Mouse (Mus musculus) heart, postnatal 0 days (tissue): ENCODE results near the gene Cmtm2b. TPM values are rescaled to one million over a fixed set of nuclear protein-coding genes. Genes with fewer than 3 reads are reported as not detected.

Experiments
- ATAC-seq: fragments of 200-750 bp; cut with Nextera tagmentation; 2 replicates; pipeline ENCODE4 v1.8.0; 2017; ENCODE audit warnings: low read depth, moderate number of reproducible peaks, moderate library complexity; ENCODE audit not compliant: insufficient read depth
- DNase-seq: peaks from one replicate; pipeline ENCODE4 v3.0.0-alpha.2; 2016; ENCODE audit warnings: low spot score
- H3K27ac ChIP-seq: fragments of 300-500 bp; sonication (generic); 2 replicates; pipeline ENCODE4 v1.5.1; 2014; ENCODE audit warnings: low read depth, mild to moderate bottlenecking
- H3K27me3 ChIP-seq: fragments of 300-500 bp; sonication (generic); 2 replicates; pipeline ENCODE4 v1.6.1; 2014; ENCODE audit warnings: low read length, mixed read lengths; ENCODE audit not compliant: control insufficient read depth, insufficient read depth
- H3K36me3 ChIP-seq: fragments of 300-500 bp; sonication (generic); replicated peaks from 2 replicates; pipeline ENCODE4 v1.6.1; 2014; ENCODE audit warnings: low read length, mixed read lengths; ENCODE audit not compliant: control insufficient read depth, insufficient read depth
- H3K4me1 ChIP-seq: fragments of 300-500 bp; sonication (generic); 2 replicates; pipeline ENCODE4 v1.6.1; 2014; ENCODE audit warnings: antibody characterized with exemption; ENCODE audit not compliant: control insufficient read depth, insufficient read depth
- H3K4me2 ChIP-seq: fragments of 300-500 bp; sonication (generic); 2 replicates; pipeline ENCODE4 v1.6.1; 2014; ENCODE audit warnings: low read depth, mild to moderate bottlenecking, low read length, moderate library complexity
- H3K4me3 ChIP-seq: fragments of 300-500 bp; sonication (generic); 2 replicates; pipeline ENCODE4 v1.5.1; 2014; ENCODE audit warnings: low read depth, low read length
- H3K9ac ChIP-seq: fragments of 300-500 bp; sonication (generic); replicated peaks from 2 replicates; pipeline ENCODE4 v1.6.1; 2014; ENCODE audit warnings: low read depth, low read length, mixed read lengths
- H3K9me3 ChIP-seq: fragments of 300-500 bp; sonication (generic); replicated peaks from 2 replicates; pipeline ENCODE4 v1.6.1; 2016; ENCODE audit warnings: low read length; ENCODE audit not compliant: control insufficient read depth
- CTCF ChIP-seq: IDR thresholded peaks from 2 replicates; pipeline ENCODE4 v1.5.1; 2016; ENCODE audit warnings: antibody characterized with exemption, control low read depth, low read depth
- EP300 ChIP-seq: IDR thresholded peaks from 2 replicates; pipeline ENCODE4 v1.6.1; 2016; ENCODE audit warnings: antibody characterized with exemption, low read depth
- WGBS: fragments of 180-500 bp; shearing (Covaris S2); extraction: QIAGEN DNeasy Blood & Tissue Kit; methylation state at CpG from one replicate; pipeline ENCODE4 v1.1.7; 2014; 5-methylcytosine and 5-hydroxymethylcytosine counted together
- polyA plus RNA-seq: library from polyadenylated mRNA; unstranded; fragments of >200 nt; fragmentation: Nextera tagmentation; extraction: Ambion mirVana; gene quantifications from 2 replicates; pipeline ENCODE4 v1.2.1, GENCODE M21; 2015
- total RNA-seq: library from RNA; depleted of rRNA; stranded (reverse); fragments of >200 nt; gene quantifications from 2 replicates; pipeline ENCODE4 v1.2.3, GENCODE M21; 2014; ENCODE audit warnings: low replicate concordance

Cmtm2b gene
- total and polyA plus RNA-seq, 2 experiments from 2014 or later: not detected

- WGBS: 1% methylated on average over 24 of the region's 24 CpGs
- DNase-seq: peak; percentile 88
Measured at GRCm38 (mm10) chr8:104341106-104341561, 19.1 kb downstream of the Cmtm2b start.

GRCm38 (mm10) chr8:104341678-104342077, 19.6 kb downstream of the Cmtm2b start:
- 51% methylated on average over 6 of the region's 6 CpGs for WGBS
- DNase-seq (no peak), ATAC-seq (no peak)
- H3K9me3 ChIP-seq: no peaks in the 10 kb centered on the region
- H3K27ac ChIP-seq: peak overlapping the region; percentile 67
- peaks cover 10% of the 10 kb centered on the region for H3K36me3 ChIP-seq
- peak overlapping the region; percentile 85 for H3K4me2 ChIP-seq
- H3K27me3 ChIP-seq: no peaks in the 10 kb centered on the region
- H3K4me3 ChIP-seq: peak overlapping the region; percentile 63
- H3K9ac ChIP-seq: no peak overlapping the region
- peaks cover 3% of the 10 kb centered on the region; the same call in 1 of the 2 replicates for H3K4me1 ChIP-seq
- TF ChIP-seq CTCF (no peak), EP300 (no peak)

More at GRCm38 (mm10) chr8:104341106-104341561, 19.1 kb downstream of the Cmtm2b start:
- H3K9ac ChIP-seq: peak overlapping the region; percentile 73
- H3K9me3 ChIP-seq: no peaks in the 10 kb centered on the region
- H3K36me3 ChIP-seq: peaks cover 5% of the 10 kb centered on the region
- H3K27ac ChIP-seq: peak overlapping the region; percentile 90
- peak overlapping the region; percentile 85 for H3K4me2 ChIP-seq
- no peaks in the 10 kb centered on the region for H3K27me3 ChIP-seq
- TF ChIP-seq EP300 (no peak), CTCF (0 out of 2 replicates have a peak, but pooled peaks have one; percentile 1)
- ATAC-seq: peak; percentile 77
- no peaks in the 10 kb centered on the region; the same call in 1 of the 2 replicates for H3K4me1 ChIP-seq
- H3K4me3 ChIP-seq: peak overlapping the region; percentile 63

GRCm38 (mm10) chr8:104342426-104342825, 20.4 kb downstream of the Cmtm2b start:
- no peaks in the 10 kb centered on the region for H3K27me3 ChIP-seq
- H3K36me3 ChIP-seq: peaks cover 16% of the 10 kb centered on the region
- H3K27ac ChIP-seq: peak overlapping the region; percentile 67; the same call in 1 of the 2 replicates
- no peak for DNase-seq
- H3K9me3 ChIP-seq: no peaks in the 10 kb centered on the region
- no peak overlapping the region for H3K4me2 ChIP-seq
- 49% methylated on average over 5 of the region's 5 CpGs for WGBS
- H3K4me1 ChIP-seq: peaks cover 6% of the 10 kb centered on the region; the same call in 1 of the 2 replicates
- no peak for ATAC-seq
- no peak for TF ChIP-seq EP300
- TF ChIP-seq CTCF: no peak
- no peak overlapping the region for H3K4me3 ChIP-seq
- H3K9ac ChIP-seq: no peak overlapping the region

GRCm38 (mm10) chr8:104343957-104344356, 21.9 kb downstream of the Cmtm2b start:
- Histone ChIP-seq H3K9me3 (no peaks in the 10 kb centered on the region), H3K4me3 (no peak overlapping the region), H3K27me3 (no peaks in the 10 kb centered on the region), H3K36me3 (peaks cover 22% of the 10 kb centered on the region), H3K4me2 (no peak overlapping the region), H3K27ac (no peak overlapping the region), H3K9ac (no peak overlapping the region), H3K4me1 (peaks cover 8% of the 10 kb centered on the region)
- ATAC-seq: peak; percentile 39; the same call in 1 of the 2 replicates
- TF ChIP-seq CTCF (peak; percentile 98), EP300 (no peak)
- peak; percentile 77 for DNase-seq
- WGBS: 9% methylated on average over 7 of the region's 7 CpGs

- no peaks in the 10 kb centered on the region for H3K27me3 ChIP-seq
- H3K27ac ChIP-seq: no peak overlapping the region
- 87% methylated on average over 5 of the region's 5 CpGs for WGBS
- no peak overlapping the region for H3K4me3 ChIP-seq
- H3K36me3 ChIP-seq: peaks cover 22% of the 10 kb centered on the region
- H3K4me1 ChIP-seq: peaks cover 15% of the 10 kb centered on the region
- H3K9me3 ChIP-seq: no peaks in the 10 kb centered on the region
- DNase-seq (no peak), ATAC-seq (no peak)
- no peak overlapping the region for H3K9ac ChIP-seq
- H3K4me2 ChIP-seq: no peak overlapping the region
- TF ChIP-seq EP300 (no peak), CTCF (no peak)
Measured at GRCm38 (mm10) chr8:104344622-104345021, 22.6 kb downstream of the Cmtm2b start.

- no peak for DNase-seq
- H3K4me3 ChIP-seq: no peak overlapping the region
- WGBS: 29% methylated on average over 12 of the region's 12 CpGs
Measured at GRCm38 (mm10) chr8:104346706-104347105, 24.7 kb downstream of the Cmtm2b start.

More at GRCm38 (mm10) chr8:104346706-104347105, 24.7 kb downstream of the Cmtm2b start:
- peak overlapping the region; percentile 34; the same call in 1 of the 2 replicates for H3K27ac ChIP-seq
- no peak overlapping the region for H3K4me2 ChIP-seq
- TF ChIP-seq CTCF (no peak), EP300 (no peak)
- ATAC-seq: no peak
- H3K27me3 ChIP-seq: no peaks in the 10 kb centered on the region
- peaks cover 15% of the 10 kb centered on the region for H3K4me1 ChIP-seq
- peaks cover 22% of the 10 kb centered on the region for H3K36me3 ChIP-seq
- H3K9me3 ChIP-seq: no peaks in the 10 kb centered on the region
- no peak overlapping the region for H3K9ac ChIP-seq
